Mouse (Mus musculus): Measurements from ENCODE around the gene Cntnap2. TPM values are rescaled to one million over a fixed set of nuclear protein-coding genes. Genes with fewer than 3 reads are reported as not detected.
A peak's percentile ranks its signal among the peaks of the same experiment; 100 is the strongest.
"Not testable (repeated sequence)": the region's sequence is repeated elsewhere in the genome, so short reads cannot be mapped to it uniquely, and the experiment has no call there.

Gene Cntnap2
- polyA plus RNA-seq, 1 experiment from 2014 or later, result 6.9 TPM

DNA sequence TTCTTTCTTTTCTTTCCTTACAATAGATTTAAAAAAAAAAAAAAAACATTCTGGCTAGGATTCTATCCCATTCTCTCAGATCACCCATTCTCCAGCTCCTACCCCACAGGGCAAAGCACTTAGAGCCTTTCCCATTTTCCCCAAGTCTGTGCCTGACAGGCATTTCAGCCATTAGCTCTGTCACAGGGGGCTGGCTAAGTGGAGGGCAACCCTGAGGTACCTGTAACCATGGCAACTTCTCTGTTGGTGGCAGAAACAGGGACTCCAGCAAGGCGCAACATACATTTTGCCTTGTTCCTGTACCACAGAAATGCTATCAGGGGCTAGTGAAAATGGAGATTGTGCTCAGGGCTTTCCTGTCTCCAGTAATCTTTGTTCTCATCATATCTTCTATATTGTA is 2220.0 kb downstream of the Cntnap2 start:
- ATAC-seq (ENCODE audit: insufficient read depth, low FRiP score, low TSS enrichment) (peak; percentile 83), DNase-seq (ENCODE audit: low spot score) (peak; percentile 59)
- Histone ChIP-seq H3K9ac (ENCODE audit: low read length) (no peak overlapping the region), H3K27ac (ENCODE audit: low read depth, low read length) (no peak overlapping the region), H3K36me3 (ENCODE audit: control insufficient read depth, insufficient read depth, low read length) (no peaks in the 10 kb centered on the region), H3K4me3 (ENCODE audit: low read depth, low read length) (no peak overlapping the region), H3K27me3 (ENCODE audit: control insufficient read depth, insufficient read depth, low read length) (no peaks in the 10 kb centered on the region), H3K4me1 (ENCODE audit: control insufficient read depth, insufficient read depth, low read length) (0 out of 2 replicates have a peak, but pooled peaks cover 4% of the 10 kb centered on the region), H3K4me2 (ENCODE audit: low read depth) (no peak overlapping the region), H3K9me3 (ENCODE audit: control insufficient read depth, low read length) (no peaks in the 10 kb centered on the region)
- 0% methylated on average over 1 of the region's 1 CpGs for WGBS

GRCm38 (mm10) chr6:47281584-47281983 is 2222.4 kb downstream of the Cntnap2 start:
- no peak overlapping the region for H3K4me2 ChIP-seq (ENCODE audit: low read depth)
- no peak for ATAC-seq (ENCODE audit: insufficient read depth, low FRiP score, low TSS enrichment)
- no peak overlapping the region for H3K9ac ChIP-seq (ENCODE audit: low read length)
- no peak overlapping the region for H3K4me3 ChIP-seq (ENCODE audit: low read depth, low read length)
- no peaks in the 10 kb centered on the region for H3K36me3 ChIP-seq (ENCODE audit: control insufficient read depth, insufficient read depth, low read length)
- no peak overlapping the region for H3K27ac ChIP-seq (ENCODE audit: low read depth, low read length)
- H3K9me3 ChIP-seq (ENCODE audit: control insufficient read depth, low read length), result no peaks in the 10 kb centered on the region
- H3K27me3 ChIP-seq (ENCODE audit: control insufficient read depth, insufficient read depth, low read length), result no peaks in the 10 kb centered on the region
- no peaks in the 10 kb centered on the region for H3K4me1 ChIP-seq (ENCODE audit: control insufficient read depth, insufficient read depth, low read length)
- DNase-seq (ENCODE audit: low spot score), result no peak

GRCm38 (mm10) chr6:47284794-47285193 is 2225.6 kb downstream of the Cntnap2 start:
- H3K27me3 ChIP-seq (ENCODE audit: control insufficient read depth, insufficient read depth, low read length), result no peaks in the 10 kb centered on the region
- no peak overlapping the region for H3K4me3 ChIP-seq (ENCODE audit: low read depth, low read length)
- no peaks in the 10 kb centered on the region for H3K36me3 ChIP-seq (ENCODE audit: control insufficient read depth, insufficient read depth, low read length)
- no peaks in the 10 kb centered on the region for H3K4me1 ChIP-seq (ENCODE audit: control insufficient read depth, insufficient read depth, low read length)
- DNase-seq (ENCODE audit: low spot score) (no peak), ATAC-seq (ENCODE audit: insufficient read depth, low FRiP score, low TSS enrichment) (no peak)
- H3K4me2 ChIP-seq (ENCODE audit: low read depth), result no peak overlapping the region
- H3K9ac ChIP-seq (ENCODE audit: low read length), result no peak overlapping the region
- 67% methylated on average over 2 of the region's 2 CpGs for WGBS
- H3K9me3 ChIP-seq (ENCODE audit: control insufficient read depth, low read length), result no peaks in the 10 kb centered on the region
- H3K27ac ChIP-seq (ENCODE audit: low read depth, low read length), result no peak overlapping the region

DNA sequence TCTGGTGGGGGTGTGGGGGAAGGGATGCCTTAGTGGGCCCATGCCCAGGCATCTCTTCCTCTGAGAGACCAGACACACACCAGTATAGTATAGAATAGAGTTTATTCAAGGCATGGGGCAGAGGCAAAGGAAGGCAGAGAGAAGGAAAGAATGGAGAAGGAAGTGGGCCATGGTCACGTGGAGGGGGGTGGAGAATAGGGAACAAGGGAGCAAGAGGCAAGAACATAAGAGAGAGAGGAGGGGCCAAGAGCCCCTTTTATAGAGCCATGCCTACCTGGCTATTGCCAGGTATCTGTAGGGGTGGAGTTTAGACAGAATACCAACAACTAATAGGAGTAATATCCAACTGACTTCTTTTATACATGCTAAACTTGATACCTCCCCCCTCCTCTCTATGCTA is 2226.6 kb downstream of the Cntnap2 start:
- Histone ChIP-seq H3K27me3 (ENCODE audit: control insufficient read depth, insufficient read depth, low read length) (no peaks in the 10 kb centered on the region), H3K4me2 (ENCODE audit: low read depth) (no peak overlapping the region), H3K27ac (ENCODE audit: low read depth, low read length) (no peak overlapping the region), H3K36me3 (ENCODE audit: control insufficient read depth, insufficient read depth, low read length) (no peaks in the 10 kb centered on the region), H3K4me1 (ENCODE audit: control insufficient read depth, insufficient read depth, low read length) (no peaks in the 10 kb centered on the region), H3K9ac (ENCODE audit: low read length) (no peak overlapping the region), H3K9me3 (ENCODE audit: control insufficient read depth, low read length) (no peaks in the 10 kb centered on the region), H3K4me3 (ENCODE audit: low read depth, low read length) (no peak overlapping the region)
- DNase-seq (ENCODE audit: low spot score), result no peak
- ATAC-seq (ENCODE audit: insufficient read depth, low FRiP score, low TSS enrichment), result no peak
- 41% methylated on average over 1 of the region's 1 CpGs for WGBS

DNA sequence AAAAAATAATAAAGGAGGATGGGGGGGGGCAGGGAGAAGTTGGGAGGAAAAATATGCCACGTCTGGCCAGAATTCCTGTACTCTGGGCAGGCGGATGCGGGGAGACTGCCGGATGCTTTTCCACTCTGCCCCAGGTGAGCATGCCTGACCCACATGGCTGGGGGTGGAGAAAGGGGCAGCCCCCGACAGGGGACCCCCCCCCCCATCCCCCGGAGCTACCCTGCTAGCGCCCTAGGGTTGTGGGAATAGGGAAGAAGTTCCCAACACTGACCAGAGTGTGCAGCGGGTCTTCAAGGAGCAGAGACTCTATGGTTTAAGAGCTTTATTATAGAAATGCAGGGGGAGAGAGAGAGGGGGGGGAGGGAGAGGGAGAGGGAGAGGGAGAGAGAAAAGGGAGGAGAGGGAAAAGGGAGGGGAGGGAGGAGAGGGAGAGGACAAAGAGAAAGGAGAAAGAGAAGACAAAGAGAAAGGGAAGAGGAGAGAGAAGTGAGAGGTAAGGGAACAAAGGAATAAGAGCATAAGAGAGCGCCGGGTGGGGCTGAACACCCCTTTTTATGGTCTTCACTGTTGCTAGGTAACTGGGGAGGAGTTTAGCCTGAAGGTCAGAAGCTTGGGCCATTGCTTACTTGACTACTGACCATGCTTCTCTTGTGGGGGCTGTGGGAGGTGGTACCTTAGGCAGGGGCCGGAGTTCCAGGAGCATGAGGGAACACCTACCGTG is 2227.2 kb downstream of the Cntnap2 start:
- not testable (repeated sequence) for H3K36me3 ChIP-seq (ENCODE audit: control insufficient read depth, insufficient read depth, low read length); H3K9me3 ChIP-seq (ENCODE audit: control insufficient read depth, low read length); H3K4me2 ChIP-seq (ENCODE audit: low read depth); H3K4me3 ChIP-seq (ENCODE audit: low read depth, low read length); DNase-seq (ENCODE audit: low spot score); H3K27me3 ChIP-seq (ENCODE audit: control insufficient read depth, insufficient read depth, low read length); H3K27ac ChIP-seq (ENCODE audit: low read depth, low read length); H3K9ac ChIP-seq (ENCODE audit: low read length); H3K4me1 ChIP-seq (ENCODE audit: control insufficient read depth, insufficient read depth, low read length)
- 38% methylated on average over 12 of the region's 12 CpGs for WGBS
- peak; percentile 27; the same call in 1 of the 2 replicates for ATAC-seq (ENCODE audit: insufficient read depth, low FRiP score, low TSS enrichment)

DNA sequence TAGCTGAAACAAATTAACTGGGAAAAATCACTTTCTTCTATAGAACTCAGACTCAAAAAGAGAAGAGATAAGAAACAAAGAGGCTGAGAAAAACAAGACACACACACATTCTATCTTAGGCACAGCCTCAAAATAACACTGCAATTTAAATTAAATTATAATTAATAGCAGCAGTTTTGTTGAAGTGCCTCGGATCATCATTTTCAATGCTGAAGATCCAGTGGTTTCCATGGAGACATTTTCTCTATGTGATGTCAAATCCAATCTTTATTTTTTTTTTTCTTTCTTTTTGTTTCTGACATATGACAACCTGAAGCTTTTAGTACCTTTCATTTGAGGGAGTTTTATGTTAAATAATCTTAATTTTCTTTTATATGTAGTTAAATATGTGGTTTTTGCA is 2228.6 kb downstream of the Cntnap2 start:
- no peaks in the 10 kb centered on the region for H3K27me3 ChIP-seq (ENCODE audit: control insufficient read depth, insufficient read depth, low read length)

DNA sequence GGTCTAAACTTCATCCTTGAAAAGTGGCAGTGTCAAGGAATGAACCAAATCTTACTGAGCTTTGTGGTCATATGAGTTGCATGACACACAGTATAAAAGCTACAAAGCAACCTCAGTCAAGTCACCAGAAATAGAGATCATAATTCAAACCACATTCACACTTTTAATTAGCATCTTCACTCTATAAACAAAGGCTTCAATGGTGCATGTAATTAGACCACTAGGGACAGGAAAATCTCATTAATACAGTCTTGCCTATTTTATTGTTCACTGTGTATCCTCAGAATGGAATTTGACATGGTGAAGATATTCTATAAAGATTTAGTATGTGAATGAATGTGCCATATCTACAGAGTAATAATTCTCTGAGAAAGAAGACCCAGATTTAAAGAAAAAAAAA is 2232.8 kb downstream of the Cntnap2 start:
- ATAC-seq (ENCODE audit: insufficient read depth, low FRiP score, low TSS enrichment) (0 out of 2 replicates have a peak, but pooled peaks have one; percentile 20), DNase-seq (ENCODE audit: low spot score) (no peak)
- H3K27me3 ChIP-seq (ENCODE audit: control insufficient read depth, insufficient read depth, low read length), result no peaks in the 10 kb centered on the region
- H3K9me3 ChIP-seq (ENCODE audit: control insufficient read depth, low read length), result no peaks in the 10 kb centered on the region
- no peak overlapping the region for H3K4me2 ChIP-seq (ENCODE audit: low read depth)
- no peak overlapping the region for H3K9ac ChIP-seq (ENCODE audit: low read length)
- H3K27ac ChIP-seq (ENCODE audit: low read depth, low read length), result no peak overlapping the region
- no peaks in the 10 kb centered on the region for H3K4me1 ChIP-seq (ENCODE audit: control insufficient read depth, insufficient read depth, low read length)
- no peak overlapping the region for H3K4me3 ChIP-seq (ENCODE audit: low read depth, low read length)
- no peaks in the 10 kb centered on the region for H3K36me3 ChIP-seq (ENCODE audit: control insufficient read depth, insufficient read depth, low read length)

More for the DNA sequence above, 2228.6 kb downstream of the Cntnap2 start:
- ATAC-seq (ENCODE audit: insufficient read depth, low FRiP score, low TSS enrichment) (no peak), DNase-seq (ENCODE audit: low spot score) (no peak)
- Histone ChIP-seq H3K9ac (ENCODE audit: low read length) (no peak overlapping the region), H3K4me1 (ENCODE audit: control insufficient read depth, insufficient read depth, low read length) (no peaks in the 10 kb centered on the region), H3K4me3 (ENCODE audit: low read depth, low read length) (no peak overlapping the region), H3K36me3 (ENCODE audit: control insufficient read depth, insufficient read depth, low read length) (no peaks in the 10 kb centered on the region), H3K4me2 (ENCODE audit: low read depth) (no peak overlapping the region), H3K27ac (ENCODE audit: low read depth, low read length) (no peak overlapping the region), H3K9me3 (ENCODE audit: control insufficient read depth, low read length) (no peaks in the 10 kb centered on the region)
- 72% methylated on average over 1 of the region's 1 CpGs for WGBS

DNA sequence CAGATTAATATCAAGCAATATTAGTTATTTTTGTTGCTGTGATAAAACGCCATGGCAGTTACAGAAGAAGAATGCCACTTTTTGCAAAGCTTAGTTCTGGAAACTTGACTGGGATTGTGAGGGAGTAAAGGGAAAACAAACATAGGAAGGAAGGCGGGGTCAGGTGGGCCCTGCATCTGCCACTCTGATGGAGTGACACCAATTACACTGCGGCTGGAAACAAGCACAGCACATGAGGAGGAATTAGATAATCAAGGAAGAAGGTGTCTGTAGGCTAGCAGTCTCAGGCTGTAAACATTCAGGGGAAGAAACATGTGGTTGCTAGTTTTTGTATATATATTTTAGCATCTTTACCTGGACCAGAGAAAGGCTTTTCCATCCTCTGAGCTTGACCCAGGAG is 2233.3 kb downstream of the Cntnap2 start:
- WGBS, result 84% methylated on average over 3 of the region's 3 CpGs
- no peak for ATAC-seq (ENCODE audit: insufficient read depth, low FRiP score, low TSS enrichment)
- H3K9me3 ChIP-seq (ENCODE audit: control insufficient read depth, low read length), result no peaks in the 10 kb centered on the region

DNA sequence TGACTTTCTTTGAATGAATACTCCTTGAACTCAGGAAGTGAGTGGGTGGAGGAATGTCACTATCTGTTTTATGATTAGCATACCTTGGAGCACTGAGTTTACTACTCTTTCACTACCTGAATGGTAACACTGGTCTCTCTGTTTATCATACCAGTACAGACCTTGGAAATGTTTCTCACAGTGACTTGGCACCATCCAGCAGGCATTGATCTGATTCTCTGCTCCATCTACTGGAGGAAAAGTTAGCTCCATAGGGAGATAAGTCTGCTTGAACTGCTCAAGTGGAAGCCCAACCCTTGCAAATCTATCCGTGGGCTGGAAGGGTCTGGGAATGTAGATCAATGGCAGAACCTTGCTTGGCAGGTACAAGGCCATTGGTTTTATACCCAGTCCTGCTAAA is 2235.3 kb downstream of the Cntnap2 start:
- no peak for DNase-seq (ENCODE audit: low spot score)

More for the DNA sequence above, 2233.3 kb downstream of the Cntnap2 start:
- Histone ChIP-seq H3K27me3 (ENCODE audit: control insufficient read depth, insufficient read depth, low read length) (no peaks in the 10 kb centered on the region), H3K4me3 (ENCODE audit: low read depth, low read length) (no peak overlapping the region), H3K9ac (ENCODE audit: low read length) (no peak overlapping the region), H3K4me2 (ENCODE audit: low read depth) (no peak overlapping the region), H3K36me3 (ENCODE audit: control insufficient read depth, insufficient read depth, low read length) (no peaks in the 10 kb centered on the region), H3K4me1 (ENCODE audit: control insufficient read depth, insufficient read depth, low read length) (no peaks in the 10 kb centered on the region), H3K27ac (ENCODE audit: low read depth, low read length) (no peak overlapping the region)
- DNase-seq (ENCODE audit: low spot score), result no peak

More for the DNA sequence above, 2235.3 kb downstream of the Cntnap2 start:
- no peak for ATAC-seq (ENCODE audit: insufficient read depth, low FRiP score, low TSS enrichment)
- no peaks in the 10 kb centered on the region for H3K9me3 ChIP-seq (ENCODE audit: control insufficient read depth, low read length)
- no peak overlapping the region for H3K27ac ChIP-seq (ENCODE audit: low read depth, low read length)
- H3K36me3 ChIP-seq (ENCODE audit: control insufficient read depth, insufficient read depth, low read length), result no peaks in the 10 kb centered on the region
- H3K4me1 ChIP-seq (ENCODE audit: control insufficient read depth, insufficient read depth, low read length), result no peaks in the 10 kb centered on the region
- H3K9ac ChIP-seq (ENCODE audit: low read length), result no peak overlapping the region
- 59% methylated on average over 1 of the region's 1 CpGs for WGBS
- H3K27me3 ChIP-seq (ENCODE audit: control insufficient read depth, insufficient read depth, low read length), result no peaks in the 10 kb centered on the region
- H3K4me3 ChIP-seq (ENCODE audit: low read depth, low read length), result no peak overlapping the region
- no peak overlapping the region for H3K4me2 ChIP-seq (ENCODE audit: low read depth)

All from neural tube, embryonic 11.5 days (tissue).